Mouse (Mus musculus) stomach, embryonic 14.5 days (tissue): Measurements from ENCODE around the gene Nsun7. TPM values are rescaled to one million over a fixed set of nuclear protein-coding genes. Genes with fewer than 3 reads are reported as not detected.

Source experiments
- ATAC-seq: fragments of 200-750 bp; cut with Nextera tagmentation; 2 replicates; pipeline ENCODE4 v1.8.0; 2017; ENCODE audit warnings: low read depth, moderate TSS enrichment; ENCODE audit not compliant: insufficient number of reproducible peaks, insufficient read depth, low FRiP score
- H3K27ac ChIP-seq: fragments of 300-500 bp; sonication (generic); 2 replicates; pipeline ENCODE4 v1.5.1; 2014; ENCODE audit warnings: mild to moderate bottlenecking, low read length, moderate library complexity, mixed read lengths
- H3K27me3 ChIP-seq: fragments of 300-500 bp; sonication (generic); 2 replicates; pipeline ENCODE4 v1.6.1; 2014; ENCODE audit warnings: low read length, control low read depth, mixed read lengths; ENCODE audit not compliant: control insufficient read depth, insufficient read depth
- H3K36me3 ChIP-seq: fragments of 300-500 bp; sonication (generic); 2 replicates; pipeline ENCODE4 v1.6.1; 2014; ENCODE audit warnings: mild to moderate bottlenecking, control low read depth, low read length, moderate library complexity, mixed read lengths; ENCODE audit not compliant: control insufficient read depth, insufficient read depth
- H3K4me1 ChIP-seq: fragments of 300-500 bp; sonication (generic); 2 replicates; pipeline ENCODE4 v1.6.1; 2014; ENCODE audit warnings: low read length, control low read depth, mixed read lengths; ENCODE audit not compliant: control insufficient read depth, insufficient read depth
- H3K4me2 ChIP-seq: fragments of 300-500 bp; sonication (generic); replicated peaks from 2 replicates; pipeline ENCODE4 v1.6.1; 2014; ENCODE audit warnings: low read depth, low read length, control low read depth
- H3K4me3 ChIP-seq: fragments of 300-500 bp; sonication (generic); 2 replicates; pipeline ENCODE4 v1.5.1; 2014; ENCODE audit warnings: low read depth, low read length, control low read depth
- H3K9ac ChIP-seq: fragments of 300-500 bp; sonication (generic); replicated peaks from 2 replicates; pipeline ENCODE4 v1.6.1; 2014; ENCODE audit warnings: low read depth, mild to moderate bottlenecking, control low read depth, low read length, moderate library complexity, mixed read lengths
- H3K9me3 ChIP-seq: fragments of 300-500 bp; sonication (generic); 2 replicates; pipeline ENCODE4 v1.6.1; 2016; ENCODE audit warnings: low read depth, low read length, control low read depth; ENCODE audit not compliant: control insufficient read depth
- WGBS: fragments of 180-500 bp; shearing (Covaris S2); extraction: QIAGEN DNeasy Blood & Tissue Kit; methylation state at CpG from one replicate; pipeline ENCODE4 v1.1.7; 2014; 5-methylcytosine and 5-hydroxymethylcytosine counted together
- polyA plus RNA-seq: library from polyadenylated mRNA; unstranded; fragments of >200 nt; fragmentation: Nextera tagmentation; extraction: Ambion mirVana; gene quantifications from 2 replicates; pipeline ENCODE4 v1.2.1, GENCODE M21; 2014

Gene Nsun7
- polyA plus RNA-seq, 1 experiment from 2014 or later: 0.26 TPM

DNA sequence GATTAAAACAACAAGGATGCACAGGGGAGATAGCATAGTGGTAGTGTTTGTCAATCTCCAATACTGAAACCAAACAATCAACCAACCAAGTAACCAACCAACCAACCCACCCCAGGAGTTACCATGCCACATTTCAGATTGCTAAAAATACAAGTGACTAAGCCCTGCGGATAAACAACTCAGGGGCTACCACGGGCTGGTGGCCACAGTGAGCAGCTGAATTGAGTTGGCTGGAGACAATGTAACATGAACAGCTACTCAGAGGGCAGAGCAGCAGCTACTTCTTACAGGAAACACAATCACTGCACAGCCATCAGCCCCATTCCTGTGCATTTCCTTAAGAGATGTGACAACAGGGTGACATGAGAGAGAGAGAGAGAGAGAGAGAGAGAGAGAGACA is 84.5 kb downstream of the Nsun7 start:
- no peak overlapping the region for H3K4me3 ChIP-seq
- H3K4me2 ChIP-seq: no peak overlapping the region
- WGBS: 81% methylated on average over 2 of the region's 2 CpGs
- no peaks in the 10 kb centered on the region for H3K4me1 ChIP-seq
- no peaks in the 10 kb centered on the region for H3K27me3 ChIP-seq
- H3K9ac ChIP-seq: no peak overlapping the region
- H3K27ac ChIP-seq: no peak overlapping the region
- H3K36me3 ChIP-seq: no peaks in the 10 kb centered on the region
- ATAC-seq: no peak
- H3K9me3 ChIP-seq: no peaks in the 10 kb centered on the region

DNA sequence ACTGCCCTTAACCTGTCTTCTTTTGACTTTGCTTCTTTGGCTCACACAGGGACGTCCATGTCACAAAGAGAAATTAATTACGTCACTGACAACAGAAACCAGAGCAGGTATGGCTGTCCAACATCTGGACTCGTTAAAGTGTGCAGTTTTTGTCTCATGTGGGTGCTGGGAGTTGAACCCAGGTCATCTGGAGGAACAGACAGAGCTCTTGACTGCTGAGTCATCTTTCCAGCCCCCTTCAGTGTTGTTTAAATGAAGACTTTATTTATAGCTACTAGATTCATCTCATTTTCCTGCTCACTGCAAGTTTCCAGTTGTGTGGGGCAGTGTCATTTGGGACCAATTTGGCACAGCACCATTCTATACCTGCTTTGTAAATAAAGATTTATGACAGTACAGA is 85.4 kb downstream of the Nsun7 start:
- H3K9me3 ChIP-seq: no peaks in the 10 kb centered on the region
- H3K27ac ChIP-seq: no peak overlapping the region
- no peaks in the 10 kb centered on the region for H3K27me3 ChIP-seq
- H3K9ac ChIP-seq: no peak overlapping the region
- ATAC-seq: no peak
- no peak overlapping the region for H3K4me3 ChIP-seq
- H3K4me1 ChIP-seq: no peaks in the 10 kb centered on the region
- H3K36me3 ChIP-seq: no peaks in the 10 kb centered on the region
- 49% methylated on average over 3 of the region's 3 CpGs for WGBS
- H3K4me2 ChIP-seq: no peak overlapping the region

DNA sequence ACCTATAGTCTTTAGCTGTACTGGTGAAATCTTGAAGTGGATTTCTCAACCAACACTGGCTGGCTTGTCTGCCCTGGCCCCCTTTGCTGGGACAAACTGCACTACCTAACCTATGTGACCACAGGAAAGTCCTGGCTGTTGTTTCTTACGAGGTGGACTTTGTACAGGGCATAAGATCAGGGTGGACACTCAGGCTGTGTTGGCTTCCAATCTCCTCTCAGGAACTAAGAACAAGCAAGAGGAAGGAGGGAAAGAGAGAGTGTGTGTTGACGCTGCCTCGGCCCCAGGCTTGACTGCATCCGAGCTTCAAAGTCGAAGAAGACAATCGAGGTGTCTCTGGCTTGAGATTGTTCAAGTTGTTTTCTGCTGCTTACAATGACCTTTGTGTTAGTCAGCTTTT is 87.1 kb downstream of the Nsun7 start:
- 79% methylated on average over 6 of the region's 6 CpGs for WGBS
- Histone ChIP-seq H3K4me2 (no peak overlapping the region), H3K9me3 (no peaks in the 10 kb centered on the region), H3K27ac (no peak overlapping the region), H3K27me3 (no peaks in the 10 kb centered on the region), H3K4me3 (no peak overlapping the region), H3K4me1 (no peaks in the 10 kb centered on the region), H3K36me3 (no peaks in the 10 kb centered on the region), H3K9ac (no peak overlapping the region)
- ATAC-seq: no peak

Other genes starting within 250 kb of the Nsun7 start
- 51.1 and 53.2 TPM in 2 replicates for gene Rbm47, start 86.8 kb upstream of the Nsun7 start, polyA plus RNA-seq